In the genomic region with DNA sequence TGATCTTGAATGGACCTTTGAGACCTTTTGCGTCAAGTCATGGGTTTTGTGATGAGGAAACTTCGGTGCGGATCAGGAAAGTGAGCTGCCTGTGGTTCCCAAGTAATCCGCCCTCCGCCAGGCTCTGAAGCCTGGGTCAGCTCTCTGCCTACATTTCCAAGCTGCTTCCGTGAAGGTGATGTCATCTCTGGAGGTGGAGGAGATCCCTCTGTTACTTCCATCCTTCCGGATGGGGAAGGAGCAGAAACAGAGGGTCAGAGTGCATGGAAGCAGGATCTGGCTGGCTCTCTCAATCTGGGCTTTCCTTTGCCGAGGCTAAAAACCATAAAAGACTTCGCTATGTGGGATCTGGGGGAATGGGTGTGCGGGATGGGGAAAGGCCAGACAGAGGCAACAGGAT, we compare ENCODE assay signal across 11 mouse cellular contexts. TPM values are rescaled to one million over a fixed set of nuclear protein-coding genes. Genes with fewer than 3 reads are reported as not detected.
DNase-seq lines count a peak whose midpoint lies in the region; ATAC-seq and TF ChIP-seq lines count a peak whose summit lies in the region.
"Had no signal": no experiment of that assay in that cellular context is flagged by ENCODE, and none has a peak within 500 bp of the region (broad histone marks: within the 10 kb centered on the region; RNA-seq: fewer than 3 reads in every experiment).

No protein-coding gene starts in this region.

- peaks cover 25% of the 10 kb centered on the region for H3K27me3 ChIP-seq in heart, embryonic 14.5 days (ENCODE audit: control insufficient read depth, insufficient read depth, low read length)
- peaks cover 56% of the 10 kb centered on the region for H3K27me3 ChIP-seq in heart, embryonic 10.5 days (ENCODE audit: insufficient read depth, poor library complexity, severe bottlenecking)
- peaks cover 11% of the 10 kb centered on the region; the same call in 1 of the 2 replicates for H3K27me3 ChIP-seq in liver, postnatal 0 days (ENCODE audit: insufficient read depth, low read length)
- no peaks in the 10 kb centered on the region for H3K27me3 ChIP-seq in limb, embryonic 15.5 days
- peaks cover 5% of the 10 kb centered on the region; the same call in 1 of the 2 replicates for H3K27me3 ChIP-seq in forebrain, embryonic 14.5 days (replicated peaks; ENCODE audit: control insufficient read depth, insufficient read depth, low read length)

- H3K27ac ChIP-seq in heart, embryonic 14.5 days (replicated peaks in 1 of 2; ENCODE audit: control insufficient read depth in 1 of 2, insufficient read depth in 1 of 2, low read depth in 2 of 2, low read length in 2 of 2) = no peak overlapping the region
- no peak overlapping the region for H3K27ac ChIP-seq in heart, embryonic 10.5 days
- H3K27ac ChIP-seq in liver, postnatal 0 days (ENCODE audit: low read depth) = peak overlapping the region; percentile 71
- H3K27ac ChIP-seq in limb, embryonic 15.5 days = peak overlapping the region; percentile 63; the same call in 1 of the 2 replicates
- no peak overlapping the region for H3K27ac ChIP-seq in forebrain, embryonic 14.5 days (ENCODE audit: low read depth, low read length)
- H3K27ac ChIP-seq: forebrain, embryonic 13.5 days had no signal

- DNase-seq in heart, embryonic 10.5 days (ENCODE audit: low spot score) = no peak
- no peak for DNase-seq in liver, postnatal 0 days
- DNase-seq in liver = no peak
- DNase-seq in MN1 (ENCODE audit: low spot score) = peak; percentile 55
- DNase-seq in forebrain, embryonic 14.5 days (ENCODE audit: low spot score) = no peak
- DNase-seq in thymus, postnatal 36 days = no peak
- DNase-seq: cerebellum, adult 2 months; lung, embryonic 14.5 days had no signal

- no peaks in the 10 kb centered on the region for H3K36me3 ChIP-seq in heart, embryonic 14.5 days (ENCODE audit: control insufficient read depth, insufficient read depth, low read length)
- H3K36me3 ChIP-seq in heart, embryonic 10.5 days = no peaks in the 10 kb centered on the region
- peaks cover 5% of the 10 kb centered on the region; the same call in 1 of the 2 replicates for H3K36me3 ChIP-seq in liver, postnatal 0 days (replicated peaks; ENCODE audit: insufficient read depth, low read length)
- 0 out of 2 replicates have a peak, but pooled peaks cover 6% of the 10 kb centered on the region for H3K36me3 ChIP-seq in limb, embryonic 15.5 days
- no peaks in the 10 kb centered on the region for H3K36me3 ChIP-seq in forebrain, embryonic 14.5 days (ENCODE audit: control insufficient read depth, insufficient read depth, low read length)

- no peak overlapping the region for H3K9ac ChIP-seq in heart, embryonic 14.5 days (ENCODE audit: low read length)
- H3K9ac ChIP-seq in liver, postnatal 0 days (replicated peaks) = peak overlapping the region; percentile 85; the same call in 1 of the 2 replicates
- H3K9ac ChIP-seq in limb, embryonic 15.5 days = no peak overlapping the region
- no peak overlapping the region for H3K9ac ChIP-seq in forebrain, embryonic 14.5 days (ENCODE audit: low read length)
- H3K9ac ChIP-seq: forebrain, embryonic 13.5 days; lung, embryonic 14.5 days had no signal

- TF ChIP-seq CTCF in liver, postnatal 0 days (IDR thresholded peaks at IDR 0.05; ENCODE audit: low read depth) = no peak

- H3K4me1 ChIP-seq in heart, embryonic 14.5 days (ENCODE audit: control insufficient read depth in 2 of 2, insufficient read depth in 2 of 2, low read length in 2 of 2) = peaks cover 19 to 30% of the 10 kb centered on the region in 2 experiments
- peaks cover 56% of the 10 kb centered on the region for H3K4me1 ChIP-seq in heart, embryonic 10.5 days
- H3K4me1 ChIP-seq in liver, postnatal 0 days (ENCODE audit: insufficient read depth) = peaks cover 36% of the 10 kb centered on the region
- peaks cover 75% of the 10 kb centered on the region for H3K4me1 ChIP-seq in limb, embryonic 15.5 days
- H3K4me1 ChIP-seq in forebrain, embryonic 14.5 days (ENCODE audit: control insufficient read depth, insufficient read depth, low read length) = peaks cover 5% of the 10 kb centered on the region

- no peak overlapping the region for H3K4me3 ChIP-seq in heart, embryonic 14.5 days (ENCODE audit: control insufficient read depth in 1 of 2, insufficient read depth in 1 of 2, low read depth in 1 of 2, low read length in 2 of 2)
- no peak overlapping the region for H3K4me3 ChIP-seq in heart, embryonic 10.5 days
- no peak overlapping the region for H3K4me3 ChIP-seq in liver, postnatal 0 days (ENCODE audit: low read depth, low read length)
- peak overlapping the region; percentile 85 for H3K4me3 ChIP-seq in limb, embryonic 15.5 days
- no peak overlapping the region for H3K4me3 ChIP-seq in forebrain, embryonic 14.5 days (ENCODE audit: low read depth, low read length)
- H3K4me3 ChIP-seq: forebrain, embryonic 13.5 days had no signal

- TF ChIP-seq EP300 in liver, postnatal 0 days (IDR thresholded peaks at IDR 0.05; ENCODE audit: low read depth) = peak; percentile 23; the same call in 1 of the 2 replicates

- WGBS in heart, embryonic 14.5 days = 84% methylated on average over 10 of the region's 10 CpGs
- WGBS in heart, embryonic 10.5 days = 84% methylated on average over 10 of the region's 10 CpGs
- 77% methylated on average over 10 of the region's 10 CpGs for whole genome bisulfite sequencing in liver, postnatal 0 days (ENCODE audit: insufficient replicate concordance)
- 67% methylated on average over 10 of the region's 10 CpGs for WGBS in limb, embryonic 15.5 days
- 89% methylated on average over 10 of the region's 10 CpGs for WGBS in forebrain, embryonic 14.5 days

- peak overlapping the region; percentile 96 for H3K4me2 ChIP-seq in heart, embryonic 14.5 days (ENCODE audit: low read length)
- H3K4me2 ChIP-seq in liver, postnatal 0 days (ENCODE audit: low read depth, low read length) = peak overlapping the region; percentile 74
- peak overlapping the region; percentile 72 for H3K4me2 ChIP-seq in limb, embryonic 15.5 days
- no peak overlapping the region for H3K4me2 ChIP-seq in forebrain, embryonic 14.5 days (ENCODE audit: low read length)
- H3K4me2 ChIP-seq: forebrain, embryonic 13.5 days had no signal

- ATAC-seq in heart, embryonic 14.5 days (ENCODE audit: insufficient number of reproducible peaks, insufficient read depth, low FRiP score, low read depth) = no peak
- ATAC-seq in liver, postnatal 0 days = no peak; the same call in 1 of the 2 replicates
- no peak for ATAC-seq in limb, embryonic 15.5 days (ENCODE audit: insufficient number of reproducible peaks, low FRiP score, low TSS enrichment, low read depth)
- ATAC-seq in forebrain, embryonic 14.5 days = no peak
- ATAC-seq: forebrain, embryonic 13.5 days had no signal

- H3K9me3 ChIP-seq in heart, embryonic 14.5 days (ENCODE audit: control insufficient read depth, low read length) = no peaks in the 10 kb centered on the region
- no peaks in the 10 kb centered on the region for H3K9me3 ChIP-seq in heart, embryonic 10.5 days
- H3K9me3 ChIP-seq in liver, postnatal 0 days (ENCODE audit: low read length) = no peaks in the 10 kb centered on the region
- no peaks in the 10 kb centered on the region for H3K9me3 ChIP-seq in limb, embryonic 15.5 days
- H3K9me3 ChIP-seq in forebrain, embryonic 14.5 days (replicated peaks; ENCODE audit: control insufficient read depth, low read length) = no peaks in the 10 kb centered on the region
- H3K9me3 ChIP-seq: forebrain, embryonic 13.5 days had no signal

RNA-seq across cellular contexts. Expression of gene Cd9, which starts 3.2 kb away (rescaled TPM):
- 88.8 and 91.8 TPM in 2 replicates for polyA plus RNA-seq in heart, embryonic 14.5 days (2014; fragmentation: Nextera tagmentation; extraction: Ambion mirVana)
- polyA plus RNA-seq in heart, embryonic 10.5 days (2016; fragmentation: Nextera tagmentation; extraction: Ambion mirVana) = 70.2 and 73.2 TPM in 2 replicates
- 243 and 249 TPM in 2 replicates for polyA plus RNA-seq in liver, postnatal 0 days (2015; fragmentation: Nextera tagmentation; extraction: Ambion mirVana)
- 490 and 511 TPM in 2 replicates for polyA plus RNA-seq in limb, embryonic 15.5 days (2015; fragmentation: Nextera tagmentation; extraction: Ambion mirVana)
- polyA plus RNA-seq in forebrain, embryonic 14.5 days (2014; fragmentation: Nextera tagmentation; extraction: Ambion mirVana) = 77.8 and 85.5 TPM in 2 replicates

RNA-seq across cellular contexts. Expression of gene Vwf, which starts 55.2 kb away (rescaled TPM):
- polyA plus RNA-seq in heart, embryonic 14.5 days (2014; fragmentation: Nextera tagmentation; extraction: Ambion mirVana) = 22.5 and 27.9 TPM in 2 replicates
- 22.1 and 26.0 TPM in 2 replicates for polyA plus RNA-seq in heart, embryonic 10.5 days (2016; fragmentation: Nextera tagmentation; extraction: Ambion mirVana)
- 13.4 and 14.8 TPM in 2 replicates for polyA plus RNA-seq in liver, postnatal 0 days (2015; fragmentation: Nextera tagmentation; extraction: Ambion mirVana)
- 7.9 and 11.3 TPM in 2 replicates for polyA plus RNA-seq in limb, embryonic 15.5 days (2015; fragmentation: Nextera tagmentation; extraction: Ambion mirVana)
- 8.7 and 8.8 TPM in 2 replicates for polyA plus RNA-seq in forebrain, embryonic 14.5 days (2014; fragmentation: Nextera tagmentation; extraction: Ambion mirVana)

Comparison
In these comparisons a context has a peak if more than half of its experiments do, and no peak if none do; other contexts are left out.
1. H3K27ac ChIP-seq: peak in liver, postnatal 0 days (single experiment) and limb, embryonic 15.5 days (single experiment); none in heart, embryonic 14.5 days (0 of 2), heart, embryonic 10.5 days (single experiment) and forebrain, embryonic 14.5 days (single experiment).